Mouse (Mus musculus): ENCODE measurements around the gene Dock7.

DNA sequence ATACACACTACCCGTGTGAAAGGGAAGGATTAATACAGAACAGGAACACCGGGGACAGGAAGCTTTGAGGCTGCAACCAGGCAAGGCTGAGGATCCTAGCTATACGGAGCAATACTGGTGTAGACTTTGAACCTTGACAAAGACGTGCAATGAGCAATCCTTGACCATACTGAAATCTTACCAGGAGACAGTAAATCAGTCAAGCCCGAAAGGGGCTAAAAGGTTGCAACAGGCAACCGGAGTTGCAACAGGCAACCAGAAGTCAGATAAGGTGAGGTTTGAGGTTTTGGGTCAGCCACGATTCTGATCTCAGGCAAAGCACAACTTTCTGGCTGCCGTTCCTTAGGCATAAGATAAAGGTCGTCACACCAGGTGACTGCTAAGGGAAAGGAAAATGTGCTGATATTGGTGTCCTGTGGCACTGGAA, 10.5 kb upstream of the Dock7 start:
- TF ChIP-seq POLR2A (IDR thresholded peaks at IDR 0.05; ENCODE audit: borderline replicate concordance, low read depth, low read length) (no peak), CTCF (IDR thresholded peaks at IDR 0.05; ENCODE audit: low read depth, low read length) (no peak)

Data from bone marrow macrophage, adult 2 months (primary cell).